8 mouse cellular contexts compared by ENCODE assay signal in the genomic region with DNA sequence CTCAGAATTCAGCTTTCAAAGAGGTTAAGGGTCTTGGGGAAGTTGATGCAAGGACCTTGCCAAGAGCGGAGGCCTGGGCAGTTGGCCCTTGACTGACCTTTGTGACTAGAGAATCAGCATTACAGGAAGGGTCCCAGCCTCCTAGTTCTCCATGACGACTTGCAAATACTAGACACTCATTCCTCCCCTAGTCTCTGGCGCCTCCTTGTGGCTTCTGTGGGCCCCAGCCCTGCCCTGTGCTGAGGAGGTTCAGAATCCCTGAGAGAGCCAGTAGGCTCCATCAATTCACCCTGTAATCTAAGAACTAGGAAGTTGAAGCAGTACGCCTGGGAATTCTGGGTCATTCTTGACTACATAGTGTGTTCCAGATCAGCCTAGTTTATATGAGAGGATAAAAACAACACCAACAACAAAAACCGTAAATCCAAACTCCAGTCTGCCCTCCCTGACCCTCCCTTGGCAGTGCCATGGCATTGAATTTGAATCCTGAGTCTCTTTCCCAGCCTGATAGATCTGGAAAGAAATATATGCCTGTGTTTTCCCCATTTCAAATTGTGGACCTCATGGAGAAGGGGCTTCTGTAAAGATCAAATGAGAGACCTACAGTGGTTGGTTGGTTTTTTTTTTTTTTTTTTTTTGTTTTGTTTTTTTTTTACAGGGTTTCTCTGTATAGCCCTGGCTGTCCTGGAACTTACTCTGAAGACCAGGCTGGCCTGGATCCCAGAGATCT. TPM values are rescaled to one million over a fixed set of nuclear protein-coding genes. Genes with fewer than 3 reads are reported as not detected.
DNase-seq lines count a peak whose midpoint lies in the region; ATAC-seq lines count a peak whose summit lies in the region.

No protein-coding gene starts in this region.

- peaks cover 52% of the 10 kb centered on the region for H3K4me1 ChIP-seq in hindbrain, embryonic 10.5 days (replicated peaks)
- peaks cover 15% of the 10 kb centered on the region for H3K4me1 ChIP-seq in hindbrain, embryonic 13.5 days (replicated peaks)

- H3K4me2 ChIP-seq in hindbrain, embryonic 13.5 days = no peak overlapping the region

- no peaks in the 10 kb centered on the region for H3K9me3 ChIP-seq in hindbrain, embryonic 10.5 days
- no peaks in the 10 kb centered on the region for H3K9me3 ChIP-seq in hindbrain, embryonic 13.5 days

- H3K27ac ChIP-seq in hindbrain, embryonic 10.5 days = no peak overlapping the region; the same call in 1 of the 2 replicates
- no peak overlapping the region for H3K27ac ChIP-seq in hindbrain, embryonic 13.5 days

- no peaks in the 10 kb centered on the region for H3K27me3 ChIP-seq in hindbrain, embryonic 10.5 days (ENCODE audit: insufficient read depth, poor library complexity, severe bottlenecking)
- 0 out of 2 replicates have a peak, but pooled peaks cover 4% of the 10 kb centered on the region for H3K27me3 ChIP-seq in hindbrain, embryonic 13.5 days

- peaks cover 15% of the 10 kb centered on the region for H3K36me3 ChIP-seq in hindbrain, embryonic 10.5 days
- peaks cover 9% of the 10 kb centered on the region for H3K36me3 ChIP-seq in hindbrain, embryonic 13.5 days

- 27% methylated on average over 5 of the region's 5 CpGs for WGBS in hindbrain, embryonic 10.5 days
- 28% methylated on average over 5 of the region's 5 CpGs for WGBS in hindbrain, embryonic 13.5 days

- no peak for ATAC-seq in hindbrain, embryonic 13.5 days (ENCODE audit: low FRiP score)
- ATAC-seq in inflammation-experienced regulatory T-cells, adult 6 months = peak; percentile 75
- ATAC-seq in megakaryocyte progenitor cell, adult 5-6 weeks (replicated peaks; ENCODE audit: poor library complexity) = peak; percentile 54

- peak; percentile 89 for DNase-seq in hindbrain, embryonic 10.5 days (ENCODE audit: low spot score)
- DNase-seq in cerebellum, postnatal 14 days = peak; percentile 95 to 97
- peak; percentile 52 to 70 for DNase-seq in frontal cortex, postnatal 25 days (ENCODE audit: low spot score in 2 of 2)
- DNase-seq in left cerebral cortex, adult 8-10 months (ENCODE audit: low spot score in 2 of 2) = peak; percentile 50 to 61
- DNase-seq in spleen, adult 12 weeks (ENCODE audit: low spot score) = peak; percentile 83

- H3K4me3 ChIP-seq in hindbrain, embryonic 10.5 days = no peak overlapping the region
- H3K4me3 ChIP-seq in hindbrain, embryonic 13.5 days = no peak overlapping the region

- no peak overlapping the region for H3K9ac ChIP-seq in hindbrain, embryonic 13.5 days

RNA-seq across cellular contexts. Expression of a gene that starts 1.3 kb away (rescaled TPM):
- polyA plus RNA-seq in hindbrain, embryonic 10.5 days (2016; fragmentation: Nextera tagmentation; extraction: Ambion mirVana) = 0.29 and 0.37 TPM in 2 replicates
- polyA plus RNA-seq in hindbrain, embryonic 13.5 days (2015; fragmentation: Nextera tagmentation; extraction: Ambion mirVana) = 0.42 and 0.48 TPM in 2 replicates
- polyA plus RNA-seq in inflammation-experienced regulatory T-cells, adult 6 months (2017; shearing (Covaris generic)) = under 1 TPM; 0.15 to 0.36 (median 0.26) TPM
- 1 to 10 TPM; 5.4 to 7.4 (median 5.5) TPM for total RNA-seq in left cerebral cortex, adult 8-10 months (2022)
- total RNA-seq in megakaryocyte progenitor cell, adult 5-6 weeks (2015) = 1.3 and 2.0 TPM in 2 replicates
- 3.2 and 3.5 TPM in 2 replicates for total RNA-seq in megakaryocyte progenitor cell, adult 5-6 weeks (2017)

RNA-seq across cellular contexts. Expression of a gene that starts 28.4 kb away (rescaled TPM):
- polyA plus RNA-seq in hindbrain, embryonic 10.5 days (2016; fragmentation: Nextera tagmentation; extraction: Ambion mirVana) = 87.8 and 103 TPM in 2 replicates
- polyA plus RNA-seq in hindbrain, embryonic 13.5 days (2015; fragmentation: Nextera tagmentation; extraction: Ambion mirVana) = 86.8 and 96.4 TPM in 2 replicates
- 10 to 100 TPM; 10.8 to 36.2 (median 11.4) TPM for polyA plus RNA-seq in inflammation-experienced regulatory T-cells, adult 6 months (2017; shearing (Covaris generic))
- total RNA-seq in left cerebral cortex, adult 8-10 months (2022) = 10 to 100 TPM; 31.0 to 36.8 (median 35.8) TPM
- total RNA-seq in megakaryocyte progenitor cell, adult 5-6 weeks (2015) = 11.8 and 14.4 TPM in 2 replicates
- 39.4 and 40.9 TPM in 2 replicates for total RNA-seq in megakaryocyte progenitor cell, adult 5-6 weeks (2017)

RNA-seq across cellular contexts. Expression of a gene that starts 29.8 kb away (rescaled TPM):
- 125 and 129 TPM in 2 replicates for polyA plus RNA-seq in hindbrain, embryonic 10.5 days (2016; fragmentation: Nextera tagmentation; extraction: Ambion mirVana)
- 71.7 and 73.8 TPM in 2 replicates for polyA plus RNA-seq in hindbrain, embryonic 13.5 days (2015; fragmentation: Nextera tagmentation; extraction: Ambion mirVana)
- 10 to 100 TPM; 15.8 to 18.7 (median 16.3) TPM for polyA plus RNA-seq in inflammation-experienced regulatory T-cells, adult 6 months (2017; shearing (Covaris generic))
- 10 to 100 TPM; 58.9 to 66.9 (median 62.6) TPM for total RNA-seq in left cerebral cortex, adult 8-10 months (2022)
- 22.9 and 23.6 TPM in 2 replicates for total RNA-seq in megakaryocyte progenitor cell, adult 5-6 weeks (2015)
- 27.2 and 27.9 TPM in 2 replicates for total RNA-seq in megakaryocyte progenitor cell, adult 5-6 weeks (2017)

RNA-seq across cellular contexts. Expression of a gene that starts 36.0 kb away (rescaled TPM):
- polyA plus RNA-seq in hindbrain, embryonic 10.5 days (2016; fragmentation: Nextera tagmentation; extraction: Ambion mirVana) = 13.1 and 14.7 TPM in 2 replicates
- polyA plus RNA-seq in hindbrain, embryonic 13.5 days (2015; fragmentation: Nextera tagmentation; extraction: Ambion mirVana) = 17.5 and 17.6 TPM in 2 replicates
- polyA plus RNA-seq in inflammation-experienced regulatory T-cells, adult 6 months (2017; shearing (Covaris generic)) = 100 to 1,000 TPM in 1 of 3 experiments, 10 to 100 TPM in 2; 68.4 to 105 (median 88.5) TPM
- 100 to 1,000 TPM in 2 of 4 experiments, 10 to 100 TPM in 2; 91.7 to 111 (median 101) TPM for total RNA-seq in left cerebral cortex, adult 8-10 months (2022)
- 15.8 and 16.3 TPM in 2 replicates for total RNA-seq in megakaryocyte progenitor cell, adult 5-6 weeks (2015)
- total RNA-seq in megakaryocyte progenitor cell, adult 5-6 weeks (2017) = 30.5 and 45.4 TPM in 2 replicates

RNA-seq across cellular contexts. Expression of a gene that starts 58.5 kb away (rescaled TPM):
- 198 and 221 TPM in 2 replicates for polyA plus RNA-seq in hindbrain, embryonic 10.5 days (2016; fragmentation: Nextera tagmentation; extraction: Ambion mirVana)
- polyA plus RNA-seq in hindbrain, embryonic 13.5 days (2015; fragmentation: Nextera tagmentation; extraction: Ambion mirVana) = 103 and 107 TPM in 2 replicates
- polyA plus RNA-seq in inflammation-experienced regulatory T-cells, adult 6 months (2017; shearing (Covaris generic)) = 10 to 100 TPM; 53.3 to 63.5 (median 59.1) TPM
- total RNA-seq in left cerebral cortex, adult 8-10 months (2022) = 100 to 1,000 TPM; 164 to 203 (median 187) TPM
- 268 and 287 TPM in 2 replicates for total RNA-seq in megakaryocyte progenitor cell, adult 5-6 weeks (2015)
- total RNA-seq in megakaryocyte progenitor cell, adult 5-6 weeks (2017) = 156 and 192 TPM in 2 replicates
